Mouse (Mus musculus): ENCODE measurements around the gene St13. TPM values are rescaled to one million over a fixed set of nuclear protein-coding genes. Genes with fewer than 3 reads are reported as not detected.

St13 gene
- polyA plus RNA-seq (2014; fragmentation: Nextera tagmentation; extraction: Ambion mirVana) = 138 and 140 TPM in 2 replicates

- Histone ChIP-seq H3K4me3 (ENCODE audit: low read depth, low read length) (peak within 1 kb of the TSS; percentile 96), H3K4me2 (peak within 1 kb of the TSS; percentile 78), H3K27ac (ENCODE audit: low read depth, low read length) (peak within 1 kb of the TSS; percentile 94), H3K4me1 (ENCODE audit: control insufficient read depth, insufficient read depth, low read length) (peaks cover 7% of the 10 kb centered on the region), H3K36me3 (ENCODE audit: control insufficient read depth, insufficient read depth, low read length) (no peaks in the 10 kb centered on the region), H3K27me3 (ENCODE audit: control insufficient read depth, insufficient read depth, low read length) (no peaks in the 10 kb centered on the region), H3K9me3 (replicated peaks; ENCODE audit: control insufficient read depth, low read length) (no peaks in the 10 kb centered on the region), H3K9ac (ENCODE audit: low read depth, low read length) (peak within 1 kb of the TSS; percentile 97)
- under 1% methylated on average over 50 of the region's 50 CpGs for WGBS (ENCODE audit: insufficient replicate concordance)
- peak; percentile 100 for ATAC-seq (replicated peaks; ENCODE audit: insufficient number of reproducible peaks, low FRiP score, low TSS enrichment)
These were observed at the start of gene St13, which contains the start of gene Xpnpep3 for GRCm38 (mm10) chr15:81399638-81400315. Gene St13 (minus strand): TSS chr15:81400077. Gene Xpnpep3 (plus strand): TSS chr15:81400138.

GRCm38 (mm10) chr15:81448463-81448862, 48.6 kb upstream of the St13 start:
- no peak for ATAC-seq (replicated peaks; ENCODE audit: insufficient number of reproducible peaks, low FRiP score, low TSS enrichment)
- Histone ChIP-seq H3K4me1 (ENCODE audit: control insufficient read depth, insufficient read depth, low read length) (no peaks in the 10 kb centered on the region), H3K27me3 (ENCODE audit: control insufficient read depth, insufficient read depth, low read length) (no peaks in the 10 kb centered on the region), H3K9ac (ENCODE audit: low read depth, low read length) (no peak overlapping the region), H3K4me3 (ENCODE audit: low read depth, low read length) (no peak overlapping the region), H3K27ac (ENCODE audit: low read depth, low read length) (no peak overlapping the region), H3K36me3 (ENCODE audit: control insufficient read depth, insufficient read depth, low read length) (peaks cover 2% of the 10 kb centered on the region; the same call in 1 of the 2 replicates), H3K4me2 (no peak overlapping the region), H3K9me3 (replicated peaks; ENCODE audit: control insufficient read depth, low read length) (no peaks in the 10 kb centered on the region)
- WGBS (ENCODE audit: insufficient replicate concordance) = 42% methylated on average over 3 of the region's 3 CpGs

DNA sequence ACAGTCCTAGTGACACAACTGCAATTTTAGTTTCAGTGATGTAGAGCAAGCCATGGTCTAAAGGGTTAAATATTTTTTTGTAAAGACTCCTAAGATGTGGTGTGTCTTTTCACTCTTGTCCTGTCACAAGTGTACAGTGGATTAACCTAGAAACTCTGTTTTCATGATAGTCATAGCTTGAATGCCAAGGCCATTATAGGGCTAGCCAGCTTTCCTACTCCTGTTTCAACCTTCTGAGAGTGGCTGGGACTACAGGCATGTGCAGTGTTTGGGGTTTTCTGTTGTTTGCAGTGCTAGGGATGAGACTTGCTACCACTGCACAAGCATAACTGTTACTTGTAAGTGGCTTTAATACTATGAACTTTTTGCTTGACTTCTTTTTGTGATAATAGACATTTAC, 39.4 kb upstream of the St13 start:
- Histone ChIP-seq H3K27ac (ENCODE audit: low read depth, low read length) (no peak overlapping the region), H3K4me1 (ENCODE audit: control insufficient read depth, insufficient read depth, low read length) (no peaks in the 10 kb centered on the region), H3K4me2 (no peak overlapping the region), H3K27me3 (ENCODE audit: control insufficient read depth, insufficient read depth, low read length) (no peaks in the 10 kb centered on the region), H3K9ac (ENCODE audit: low read depth, low read length) (no peak overlapping the region), H3K9me3 (replicated peaks; ENCODE audit: control insufficient read depth, low read length) (no peaks in the 10 kb centered on the region), H3K36me3 (ENCODE audit: control insufficient read depth, insufficient read depth, low read length) (0 out of 2 replicates have a peak, but pooled peaks cover 5% of the 10 kb centered on the region), H3K4me3 (ENCODE audit: low read depth, low read length) (no peak overlapping the region)
- ATAC-seq (replicated peaks; ENCODE audit: insufficient number of reproducible peaks, low FRiP score, low TSS enrichment) = no peak

DNA sequence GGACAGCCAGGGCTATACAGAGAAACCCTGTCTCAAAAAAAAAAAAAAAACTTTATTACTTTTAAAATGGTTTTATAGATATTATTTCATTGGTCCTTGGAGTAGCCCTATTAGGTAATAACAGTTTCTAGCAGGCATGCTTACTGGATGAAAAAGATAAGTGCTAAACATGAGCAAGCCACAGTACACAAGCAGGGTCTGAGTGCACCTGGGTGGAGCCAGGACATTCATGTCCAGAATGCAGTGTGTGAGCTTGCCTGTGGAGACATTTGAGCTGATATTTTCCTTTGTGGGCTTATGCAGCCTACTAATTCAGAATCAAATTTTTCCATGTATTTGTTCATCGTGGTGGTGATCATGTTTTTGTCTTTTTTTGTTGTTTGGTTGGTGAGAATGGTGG, 38.5 kb upstream of the St13 start:
- Histone ChIP-seq H3K27me3 (ENCODE audit: control insufficient read depth, insufficient read depth, low read length) (no peaks in the 10 kb centered on the region), H3K36me3 (ENCODE audit: control insufficient read depth, insufficient read depth, low read length) (0 out of 2 replicates have a peak, but pooled peaks cover 5% of the 10 kb centered on the region), H3K4me1 (ENCODE audit: control insufficient read depth, insufficient read depth, low read length) (no peaks in the 10 kb centered on the region), H3K9ac (ENCODE audit: low read depth, low read length) (no peak overlapping the region), H3K9me3 (replicated peaks; ENCODE audit: control insufficient read depth, low read length) (no peaks in the 10 kb centered on the region), H3K4me2 (no peak overlapping the region), H3K4me3 (ENCODE audit: low read depth, low read length) (no peak overlapping the region), H3K27ac (ENCODE audit: low read depth, low read length) (no peak overlapping the region)
- WGBS (ENCODE audit: insufficient replicate concordance) = 92% methylated on average over 1 of the region's 1 CpGs
- no peak for ATAC-seq (replicated peaks; ENCODE audit: insufficient number of reproducible peaks, low FRiP score, low TSS enrichment)

GRCm38 (mm10) chr15:81431195-81431594, 31.3 kb upstream of the St13 start:
- Histone ChIP-seq H3K27ac (ENCODE audit: low read depth, low read length) (no peak overlapping the region), H3K4me1 (ENCODE audit: control insufficient read depth, insufficient read depth, low read length) (no peaks in the 10 kb centered on the region), H3K36me3 (ENCODE audit: control insufficient read depth, insufficient read depth, low read length) (no peaks in the 10 kb centered on the region), H3K4me3 (ENCODE audit: low read depth, low read length) (no peak overlapping the region), H3K9ac (ENCODE audit: low read depth, low read length) (no peak overlapping the region), H3K27me3 (ENCODE audit: control insufficient read depth, insufficient read depth, low read length) (no peaks in the 10 kb centered on the region), H3K4me2 (no peak overlapping the region), H3K9me3 (replicated peaks; ENCODE audit: control insufficient read depth, low read length) (no peaks in the 10 kb centered on the region)
- no peak for ATAC-seq (replicated peaks; ENCODE audit: insufficient number of reproducible peaks, low FRiP score, low TSS enrichment)
- WGBS (ENCODE audit: insufficient replicate concordance) = 92% methylated on average over 1 of the region's 1 CpGs

GRCm38 (mm10) chr15:81427947-81428346, 28.1 kb upstream of the St13 start:
- Histone ChIP-seq H3K27ac (ENCODE audit: low read depth, low read length) (no peak overlapping the region), H3K9me3 (replicated peaks; ENCODE audit: control insufficient read depth, low read length) (no peaks in the 10 kb centered on the region), H3K4me2 (no peak overlapping the region), H3K4me3 (ENCODE audit: low read depth, low read length) (no peak overlapping the region), H3K9ac (ENCODE audit: low read depth, low read length) (no peak overlapping the region), H3K27me3 (ENCODE audit: control insufficient read depth, insufficient read depth, low read length) (no peaks in the 10 kb centered on the region), H3K36me3 (ENCODE audit: control insufficient read depth, insufficient read depth, low read length) (no peaks in the 10 kb centered on the region), H3K4me1 (ENCODE audit: control insufficient read depth, insufficient read depth, low read length) (no peaks in the 10 kb centered on the region)
- ATAC-seq (replicated peaks; ENCODE audit: insufficient number of reproducible peaks, low FRiP score, low TSS enrichment) = no peak
- WGBS (ENCODE audit: insufficient replicate concordance) = 75% methylated on average over 2 of the region's 2 CpGs

DNA sequence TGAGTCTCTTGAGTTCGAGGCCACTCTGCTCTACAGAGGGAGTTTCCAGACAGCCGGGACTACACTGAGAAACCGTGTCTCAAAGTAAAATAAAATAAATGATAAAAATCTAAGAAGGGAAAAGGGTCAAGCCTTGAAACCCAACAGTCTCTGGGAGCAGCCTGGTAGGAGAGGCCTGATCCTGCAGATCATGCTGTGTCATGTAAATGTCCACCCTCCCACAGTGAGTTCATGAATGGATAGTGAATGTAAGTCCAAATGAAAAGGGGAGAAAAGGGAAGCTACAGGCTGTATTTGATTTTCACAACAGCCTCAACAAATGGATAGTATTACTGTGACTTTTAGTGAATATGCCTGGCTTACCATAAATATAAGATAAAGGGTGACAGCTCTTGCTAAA, 25.4 kb upstream of the St13 start:
- no peak for ATAC-seq (replicated peaks; ENCODE audit: insufficient number of reproducible peaks, low FRiP score, low TSS enrichment)
- no peak overlapping the region for H3K27ac ChIP-seq (ENCODE audit: low read depth, low read length)
- H3K4me1 ChIP-seq (ENCODE audit: control insufficient read depth, insufficient read depth, low read length) = no peaks in the 10 kb centered on the region
- H3K9me3 ChIP-seq (replicated peaks; ENCODE audit: control insufficient read depth, low read length) = no peaks in the 10 kb centered on the region
- no peaks in the 10 kb centered on the region for H3K36me3 ChIP-seq (ENCODE audit: control insufficient read depth, insufficient read depth, low read length)
- no peak overlapping the region for H3K9ac ChIP-seq (ENCODE audit: low read depth, low read length)
- no peaks in the 10 kb centered on the region for H3K27me3 ChIP-seq (ENCODE audit: control insufficient read depth, insufficient read depth, low read length)
- H3K4me2 ChIP-seq = no peak overlapping the region
- WGBS (ENCODE audit: insufficient replicate concordance) = 91% methylated on average over 3 of the region's 3 CpGs
- H3K4me3 ChIP-seq (ENCODE audit: low read depth, low read length) = no peak overlapping the region

DNA sequence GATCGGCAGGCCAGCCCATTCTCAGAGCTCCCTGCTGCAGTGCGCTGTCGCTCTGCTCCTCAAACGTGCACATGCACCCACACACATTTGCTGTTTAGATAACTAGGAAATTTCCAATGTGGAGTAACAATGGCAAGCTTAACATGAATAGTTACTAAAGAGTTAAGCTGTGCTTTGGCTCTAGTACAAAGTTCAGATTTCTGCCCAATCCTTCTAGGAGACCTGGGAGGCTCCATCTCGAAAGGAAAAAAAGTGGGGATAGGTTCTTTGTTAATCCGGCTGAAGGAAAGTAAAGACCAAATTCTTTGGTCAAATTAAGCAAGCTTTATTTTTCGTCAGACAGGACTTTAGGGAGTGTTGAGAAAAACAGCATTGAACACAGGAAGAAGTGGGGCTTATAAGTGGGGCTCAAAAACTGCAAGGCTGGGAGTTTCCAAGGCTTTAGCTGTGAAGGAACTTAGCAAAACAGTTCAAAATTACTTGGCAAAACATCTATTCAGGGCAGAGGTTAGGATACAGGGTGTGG, 22.3 kb upstream of the St13 start:
- no peaks in the 10 kb centered on the region for H3K4me1 ChIP-seq (ENCODE audit: control insufficient read depth, insufficient read depth, low read length)
- no peaks in the 10 kb centered on the region for H3K27me3 ChIP-seq (ENCODE audit: control insufficient read depth, insufficient read depth, low read length)
- ATAC-seq (replicated peaks; ENCODE audit: insufficient number of reproducible peaks, low FRiP score, low TSS enrichment) = no peak
- no peak overlapping the region for H3K27ac ChIP-seq (ENCODE audit: low read depth, low read length)
- H3K36me3 ChIP-seq (ENCODE audit: control insufficient read depth, insufficient read depth, low read length) = no peaks in the 10 kb centered on the region
- H3K4me2 ChIP-seq = no peak overlapping the region
- no peaks in the 10 kb centered on the region for H3K9me3 ChIP-seq (replicated peaks; ENCODE audit: control insufficient read depth, low read length)
- H3K9ac ChIP-seq (ENCODE audit: low read depth, low read length) = no peak overlapping the region
- 82% methylated on average over 7 of the region's 7 CpGs for WGBS (ENCODE audit: insufficient replicate concordance)
- no peak overlapping the region for H3K4me3 ChIP-seq (ENCODE audit: low read depth, low read length)

- H3K27me3 ChIP-seq (ENCODE audit: control insufficient read depth, insufficient read depth, low read length) = no peaks in the 10 kb centered on the region
- peaks cover 3% of the 10 kb centered on the region for H3K4me1 ChIP-seq (ENCODE audit: control insufficient read depth, insufficient read depth, low read length)
- no peaks in the 10 kb centered on the region for H3K36me3 ChIP-seq (ENCODE audit: control insufficient read depth, insufficient read depth, low read length)
- ATAC-seq (replicated peaks; ENCODE audit: insufficient number of reproducible peaks, low FRiP score, low TSS enrichment) = no peak
- no peak overlapping the region for H3K9ac ChIP-seq (ENCODE audit: low read depth, low read length)
- H3K4me2 ChIP-seq = no peak overlapping the region
- WGBS (ENCODE audit: insufficient replicate concordance) = 78% methylated on average over 1 of the region's 1 CpGs
- no peak overlapping the region for H3K4me3 ChIP-seq (ENCODE audit: low read depth, low read length)
- no peak overlapping the region for H3K27ac ChIP-seq (ENCODE audit: low read depth, low read length)
- no peaks in the 10 kb centered on the region for H3K9me3 ChIP-seq (replicated peaks; ENCODE audit: control insufficient read depth, low read length)
These were observed 21.6 kb upstream of the St13 start for GRCm38 (mm10) chr15:81421454-81421853.

Data from heart, embryonic 11.5 days (tissue).